Mouse (Mus musculus): ENCODE results near the gene Ces1e.
A peak's percentile ranks its signal among the peaks of the same experiment; 100 is the strongest.

Ces1e gene

DNA sequence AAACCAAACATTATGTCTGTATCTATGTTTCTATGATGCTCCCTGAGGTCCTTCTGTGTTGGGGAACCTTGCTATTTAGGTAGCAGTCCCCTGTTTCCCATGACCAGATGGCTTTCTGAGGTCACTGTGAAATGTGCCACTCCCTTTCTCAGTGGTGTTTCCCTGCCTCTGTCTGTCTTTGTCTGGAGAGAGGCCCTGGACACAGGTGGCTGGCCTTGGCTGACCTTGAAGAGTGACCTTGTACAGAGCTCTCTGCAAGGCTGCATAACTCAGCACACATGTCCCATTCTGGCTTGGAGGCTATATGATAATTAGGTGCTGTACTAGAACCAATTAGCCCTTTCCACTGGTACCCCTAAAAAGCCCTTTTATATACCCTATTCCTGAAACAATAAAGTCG lies 52.8 kb downstream of the Ces1e start:
- DNase-seq (ENCODE audit: low spot score in 2 of 2): no peak

DNA sequence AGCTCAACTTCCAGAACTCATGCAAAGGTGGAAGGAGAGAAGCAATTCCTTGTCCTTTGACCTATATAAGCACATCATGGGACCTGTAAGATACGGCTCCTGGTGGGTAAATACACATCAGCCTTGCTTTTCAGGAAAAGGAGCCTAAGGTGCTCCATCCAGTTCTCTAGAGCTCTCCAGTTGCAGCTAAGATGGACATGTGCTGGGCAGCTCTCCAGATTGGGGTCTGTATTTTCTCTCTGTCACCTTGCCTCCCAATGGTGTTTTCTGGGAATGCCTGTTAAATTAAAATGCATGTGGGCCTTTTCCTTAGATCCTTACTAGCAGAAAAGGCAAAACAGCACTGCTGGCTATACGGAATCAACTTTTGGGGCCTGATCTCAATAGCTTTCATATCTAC lies 54.9 kb downstream of the Ces1e start:
- no peak for DNase-seq (ENCODE audit: low spot score in 2 of 2)

DNA sequence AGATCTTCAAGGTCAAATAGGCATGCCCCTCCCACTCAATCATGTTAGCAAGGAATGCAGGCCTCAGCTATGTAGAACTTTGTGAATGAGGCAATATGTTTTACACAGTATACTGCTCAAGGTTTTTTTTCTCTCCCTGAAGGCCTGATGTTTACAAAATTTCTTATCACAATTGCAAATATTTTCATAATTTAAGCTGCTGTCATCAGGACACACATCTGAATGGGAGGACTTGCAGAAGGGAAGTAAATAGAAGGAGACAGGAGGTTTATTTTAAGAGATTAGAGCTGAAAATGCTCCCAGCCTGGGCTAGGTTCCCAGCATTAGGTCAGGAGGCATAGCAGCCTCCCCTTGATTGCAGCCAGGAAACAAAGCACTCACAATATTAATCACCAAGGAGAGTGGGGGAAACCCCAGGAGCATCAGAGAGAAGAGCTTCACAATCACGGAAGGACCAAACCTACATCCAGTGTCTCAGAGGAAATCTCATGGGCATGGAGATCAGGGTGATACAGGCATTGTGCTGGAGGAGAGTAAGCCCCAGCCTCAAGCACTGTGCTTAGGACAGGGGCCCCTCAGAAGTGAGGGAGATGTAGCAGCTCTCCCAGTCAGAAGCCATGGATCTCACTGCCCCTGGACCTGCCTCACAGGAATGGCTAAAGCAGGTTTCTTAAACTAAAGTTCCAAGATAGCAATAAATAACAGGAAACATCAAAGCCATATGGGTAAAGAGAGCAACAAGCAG lies 57.4 kb downstream of the Ces1e start:
- DNase-seq (ENCODE audit: low spot score in 2 of 2): peak in 1 of 2 experiments; percentile 39

DNA sequence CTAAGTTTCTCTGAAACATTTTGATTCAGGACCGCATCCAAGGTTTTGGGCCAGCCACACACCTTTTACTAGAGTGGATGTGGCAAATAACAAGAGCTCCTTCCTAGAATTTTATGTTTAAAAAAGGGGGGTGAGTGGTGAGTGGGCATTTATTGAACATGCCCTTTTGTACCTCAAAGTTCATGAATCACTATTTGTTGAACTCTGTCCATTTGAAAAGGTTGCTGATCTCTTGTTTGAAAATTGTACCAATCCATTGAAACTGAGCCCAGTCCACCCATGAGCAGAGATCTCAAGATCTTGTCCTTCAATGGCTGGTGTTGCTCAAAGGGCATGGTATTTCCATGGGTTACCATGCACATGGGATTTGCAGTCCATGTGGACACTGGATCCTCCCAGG lies 66.1 kb downstream of the Ces1e start:
- DNase-seq (ENCODE audit: low spot score in 2 of 2): no peak

DNA sequence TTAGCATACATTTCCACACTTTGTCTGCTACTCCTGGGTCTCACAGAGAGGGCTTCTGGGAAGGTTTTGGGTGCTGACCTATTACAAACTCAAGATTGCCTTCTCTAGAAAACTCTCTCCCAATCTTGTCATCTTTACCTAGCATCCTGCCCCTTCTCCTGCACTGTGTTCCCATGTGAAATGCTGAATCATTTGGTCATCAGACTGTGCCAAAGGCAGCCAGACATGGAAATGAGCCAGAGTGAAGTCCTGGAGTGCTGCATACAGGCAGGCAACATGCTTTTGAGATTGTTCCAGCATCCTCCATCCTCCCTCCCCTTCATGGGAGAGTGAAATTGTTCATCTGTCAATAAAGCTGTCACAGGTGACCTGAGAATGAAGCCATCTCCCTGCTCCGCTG lies 78.0 kb downstream of the Ces1e start:
- no peak for DNase-seq (ENCODE audit: low spot score in 2 of 2)
